Mouse (Mus musculus) heart, postnatal 0 days (tissue): Measurements from ENCODE around the gene Eif3a. TPM values are rescaled to one million over a fixed set of nuclear protein-coding genes. Genes with fewer than 3 reads are reported as not detected.
A peak's percentile ranks its signal among the peaks of the same experiment; 100 is the strongest.

Source experiments
- ATAC-seq: fragments of 200-750 bp; cut with Nextera tagmentation; 2 replicates; pipeline ENCODE4 v1.8.0; 2017; ENCODE audit warnings: low read depth, moderate number of reproducible peaks, moderate library complexity; ENCODE audit not compliant: insufficient read depth
- DNase-seq: peaks from one replicate; pipeline ENCODE4 v3.0.0-alpha.2; 2016; ENCODE audit warnings: low spot score
- H3K27ac ChIP-seq: fragments of 300-500 bp; sonication (generic); 2 replicates; pipeline ENCODE4 v1.5.1; 2014; ENCODE audit warnings: low read depth, mild to moderate bottlenecking
- H3K27me3 ChIP-seq: fragments of 300-500 bp; sonication (generic); 2 replicates; pipeline ENCODE4 v1.6.1; 2014; ENCODE audit warnings: low read length, mixed read lengths; ENCODE audit not compliant: control insufficient read depth, insufficient read depth
- H3K36me3 ChIP-seq: fragments of 300-500 bp; sonication (generic); replicated peaks from 2 replicates; pipeline ENCODE4 v1.6.1; 2014; ENCODE audit warnings: low read length, mixed read lengths; ENCODE audit not compliant: control insufficient read depth, insufficient read depth
- H3K4me1 ChIP-seq: fragments of 300-500 bp; sonication (generic); 2 replicates; pipeline ENCODE4 v1.6.1; 2014; ENCODE audit warnings: antibody characterized with exemption; ENCODE audit not compliant: control insufficient read depth, insufficient read depth
- H3K4me2 ChIP-seq: fragments of 300-500 bp; sonication (generic); 2 replicates; pipeline ENCODE4 v1.6.1; 2014; ENCODE audit warnings: low read depth, mild to moderate bottlenecking, low read length, moderate library complexity
- H3K4me3 ChIP-seq: fragments of 300-500 bp; sonication (generic); 2 replicates; pipeline ENCODE4 v1.5.1; 2014; ENCODE audit warnings: low read depth, low read length
- H3K9ac ChIP-seq: fragments of 300-500 bp; sonication (generic); replicated peaks from 2 replicates; pipeline ENCODE4 v1.6.1; 2014; ENCODE audit warnings: low read depth, low read length, mixed read lengths
- H3K9me3 ChIP-seq: fragments of 300-500 bp; sonication (generic); replicated peaks from 2 replicates; pipeline ENCODE4 v1.6.1; 2016; ENCODE audit warnings: low read length; ENCODE audit not compliant: control insufficient read depth
- CTCF ChIP-seq: IDR thresholded peaks from 2 replicates; pipeline ENCODE4 v1.5.1; 2016; ENCODE audit warnings: antibody characterized with exemption, control low read depth, low read depth
- EP300 ChIP-seq: IDR thresholded peaks from 2 replicates; pipeline ENCODE4 v1.6.1; 2016; ENCODE audit warnings: antibody characterized with exemption, low read depth
- WGBS: fragments of 180-500 bp; shearing (Covaris S2); extraction: QIAGEN DNeasy Blood & Tissue Kit; methylation state at CpG from one replicate; pipeline ENCODE4 v1.1.7; 2014; 5-methylcytosine and 5-hydroxymethylcytosine counted together
- polyA plus RNA-seq: library from polyadenylated mRNA; unstranded; fragments of >200 nt; fragmentation: Nextera tagmentation; extraction: Ambion mirVana; gene quantifications from 2 replicates; pipeline ENCODE4 v1.2.1, GENCODE M21; 2015
- total RNA-seq: library from RNA; depleted of rRNA; stranded (reverse); fragments of >200 nt; gene quantifications from 2 replicates; pipeline ENCODE4 v1.2.3, GENCODE M21; 2014; ENCODE audit warnings: low replicate concordance

Gene Eif3a
- total and polyA plus RNA-seq, 2 experiments from 2014 or later: 75.1 to 75.5 TPM

DNA sequence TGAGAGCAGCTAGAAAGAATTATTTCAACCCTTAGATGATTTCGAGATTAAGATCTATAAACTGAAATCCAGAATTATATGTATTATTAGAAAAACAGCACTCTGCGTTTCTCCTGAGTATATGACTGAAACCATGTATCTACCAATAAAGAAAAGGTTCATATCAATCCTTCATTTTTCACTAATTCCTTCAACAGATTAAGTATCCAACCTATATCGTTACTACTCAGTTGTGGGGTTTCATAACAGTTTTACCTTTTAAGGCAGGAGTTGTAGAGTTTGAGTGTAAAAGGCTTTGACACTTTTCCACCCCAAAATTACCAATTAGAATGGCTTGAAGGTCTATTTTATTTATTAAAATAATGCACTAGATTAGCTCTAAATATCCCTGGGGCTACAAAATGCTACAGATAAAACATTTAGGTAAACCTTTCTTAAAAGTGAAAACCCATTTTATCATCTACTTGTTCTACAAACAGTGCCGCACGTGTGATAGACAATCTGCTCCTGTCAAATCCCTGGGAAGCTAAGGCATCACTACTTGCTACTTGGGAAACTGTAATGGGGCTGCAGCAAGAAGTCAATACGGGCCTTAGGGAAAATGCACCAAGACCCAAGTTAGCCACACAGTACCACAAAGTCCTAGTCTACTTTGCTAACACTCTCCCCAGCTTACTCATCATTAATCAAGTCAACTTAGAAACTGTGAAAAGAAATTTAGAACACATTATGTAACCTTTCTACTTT, 2.1 kb downstream of the Eif3a start:
- Histone ChIP-seq H3K4me2 (peak overlapping the region; percentile 73), H3K36me3 (no peaks in the 10 kb centered on the region), H3K4me1 (peaks cover 24% of the 10 kb centered on the region), H3K4me3 (peak overlapping the region; percentile 89), H3K27ac (no peak overlapping the region), H3K9ac (peak overlapping the region; percentile 54), H3K9me3 (no peaks in the 10 kb centered on the region), H3K27me3 (no peaks in the 10 kb centered on the region)
- no peak for TF ChIP-seq EP300
- no peak for TF ChIP-seq CTCF
- ATAC-seq (no peak), DNase-seq (no peak)
- 27% methylated on average over 6 of the region's 6 CpGs for WGBS

DNA sequence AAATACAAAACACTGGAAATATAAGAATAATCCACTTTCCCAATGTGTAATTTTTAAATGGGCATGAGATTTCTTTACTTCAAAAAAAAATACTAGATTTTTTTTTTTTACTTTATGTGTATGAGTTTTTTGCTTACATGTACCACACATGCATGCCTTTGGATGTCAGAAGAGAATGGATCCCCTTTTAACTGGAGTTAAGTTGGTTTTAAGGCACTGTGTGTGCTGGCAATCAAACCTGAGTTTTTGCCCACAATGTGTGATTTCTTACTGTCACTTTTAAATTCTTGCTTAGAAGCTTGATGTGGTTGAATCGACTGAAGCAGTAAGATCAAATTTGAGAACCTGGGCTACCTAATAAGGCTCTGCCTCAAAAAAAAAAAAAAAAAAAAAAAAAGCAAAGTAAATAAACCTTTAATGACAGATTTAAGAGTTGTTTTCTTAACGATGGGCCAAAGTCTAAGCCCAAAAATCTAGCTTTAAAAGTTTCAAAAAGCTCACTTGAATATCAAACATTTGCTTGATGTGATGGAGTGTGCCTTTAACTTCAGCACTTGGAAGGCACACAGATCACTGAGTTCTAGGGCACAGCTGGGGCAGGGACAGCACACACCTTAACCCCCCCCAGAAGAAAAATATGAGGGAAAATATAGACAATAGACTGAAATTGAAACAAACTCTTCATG, 2.9 kb downstream of the Eif3a start:
- H3K4me2 ChIP-seq: peak overlapping the region; percentile 73; the same call in 1 of the 2 replicates
- ATAC-seq: no peak
- no peak overlapping the region for H3K4me3 ChIP-seq
- H3K9me3 ChIP-seq: no peaks in the 10 kb centered on the region
- H3K27ac ChIP-seq: no peak overlapping the region
- 40% methylated on average over 2 of the region's 2 CpGs for WGBS
- peaks cover 24% of the 10 kb centered on the region for H3K4me1 ChIP-seq
- H3K36me3 ChIP-seq: no peaks in the 10 kb centered on the region
- H3K9ac ChIP-seq: no peak overlapping the region
- no peak for DNase-seq
- TF ChIP-seq CTCF: no peak
- no peak for TF ChIP-seq EP300
- no peaks in the 10 kb centered on the region for H3K27me3 ChIP-seq

DNA sequence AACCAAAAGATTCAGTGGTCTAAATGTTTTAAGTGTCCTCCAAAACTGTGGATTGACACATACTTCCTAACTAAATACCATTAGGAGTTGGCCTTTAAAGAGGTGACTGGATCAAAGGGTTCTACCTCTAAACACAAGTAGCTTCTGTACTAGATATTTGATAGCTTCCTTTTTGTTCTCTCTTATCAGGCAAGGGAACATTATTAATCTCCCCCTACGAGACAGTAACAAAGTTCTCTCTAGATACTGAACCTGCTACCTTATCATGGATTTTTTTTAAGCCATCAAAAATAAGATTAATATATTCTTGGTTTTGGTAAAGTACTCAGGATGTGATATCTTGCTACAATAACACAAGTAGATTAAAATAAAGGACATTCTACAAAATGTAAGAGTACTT, 5.7 kb downstream of the Eif3a start:
- TF ChIP-seq CTCF (no peak), EP300 (no peak)
- 13% methylated on average over 1 of the region's 1 CpGs for WGBS
- Histone ChIP-seq H3K9me3 (no peaks in the 10 kb centered on the region), H3K4me1 (peaks cover 24% of the 10 kb centered on the region), H3K27ac (no peak overlapping the region), H3K36me3 (0 out of 2 replicates have a peak, but pooled peaks cover 9% of the 10 kb centered on the region), H3K4me2 (no peak overlapping the region), H3K4me3 (no peak overlapping the region), H3K27me3 (no peaks in the 10 kb centered on the region), H3K9ac (no peak overlapping the region)
- ATAC-seq (no peak), DNase-seq (no peak)

DNA sequence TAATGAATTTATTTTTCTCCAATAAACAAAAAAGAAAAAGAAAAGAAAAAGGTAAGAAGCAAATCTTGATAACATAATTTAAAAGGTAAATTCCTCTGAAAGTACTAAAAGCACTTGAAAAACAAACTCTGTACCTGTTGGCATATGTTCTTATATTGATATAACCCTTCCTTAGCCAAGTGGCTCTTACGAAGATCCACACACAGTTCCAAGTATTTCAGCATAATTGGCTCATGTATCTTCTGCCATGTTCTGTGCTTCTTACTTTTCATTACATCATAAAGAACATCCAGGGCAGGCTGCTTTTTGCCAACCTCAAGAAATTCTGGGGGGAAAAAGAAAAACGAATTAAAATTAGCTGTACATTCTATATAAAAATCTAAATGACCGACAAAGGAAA, 8.4 kb downstream of the Eif3a start:
- no peaks in the 10 kb centered on the region for H3K27me3 ChIP-seq
- TF ChIP-seq CTCF: no peak
- TF ChIP-seq EP300: no peak
- no peak for DNase-seq
- H3K27ac ChIP-seq: no peak overlapping the region
- no peak overlapping the region for H3K4me2 ChIP-seq
- peaks cover 12% of the 10 kb centered on the region for H3K4me1 ChIP-seq
- WGBS: 76% methylated on average over 3 of the region's 3 CpGs
- no peak overlapping the region for H3K4me3 ChIP-seq
- no peaks in the 10 kb centered on the region for H3K9me3 ChIP-seq
- H3K36me3 ChIP-seq: peaks cover 25% of the 10 kb centered on the region
- H3K9ac ChIP-seq: no peak overlapping the region
- ATAC-seq: no peak

DNA sequence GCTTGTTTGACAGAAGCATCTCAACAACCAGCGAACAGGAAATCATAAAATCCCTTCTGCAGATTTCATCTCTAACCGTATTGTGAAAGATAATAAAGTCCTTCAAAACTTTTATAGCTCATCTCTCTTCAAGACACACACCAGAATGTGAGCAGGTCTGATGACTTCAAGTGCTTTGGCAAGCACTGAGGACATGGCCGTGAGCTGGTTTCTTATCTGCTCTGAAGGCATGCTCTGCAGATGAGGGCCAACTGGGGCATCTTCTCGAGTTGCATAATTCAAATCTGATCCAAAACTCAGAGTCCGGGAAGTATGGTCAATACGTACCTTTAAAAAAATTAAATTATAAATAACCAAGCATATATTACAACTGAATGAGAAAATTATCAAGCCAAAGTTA, 17.1 kb downstream of the Eif3a start:
- Histone ChIP-seq H3K4me3 (no peak overlapping the region), H3K9ac (no peak overlapping the region), H3K27ac (no peak overlapping the region), H3K9me3 (no peaks in the 10 kb centered on the region), H3K4me1 (no peaks in the 10 kb centered on the region), H3K27me3 (no peaks in the 10 kb centered on the region), H3K4me2 (no peak overlapping the region), H3K36me3 (peaks cover 82% of the 10 kb centered on the region)
- TF ChIP-seq CTCF (no peak), EP300 (no peak)
- DNase-seq: no peak
- WGBS: 53% methylated on average over 6 of the region's 6 CpGs
- no peak for ATAC-seq
